Mouse (Mus musculus) small intestine, adult 2 months (tissue): ENCODE results near the gene Adcy4.

Source experiments
- CTCF ChIP-seq: fragments of 200-500 bp; IDR thresholded peaks from 2 replicates; pipeline ENCODE4 v1.5.1; 2012; ENCODE audit warnings: low read depth, mild to moderate bottlenecking, control low read depth, inconsistent platforms, low read length, moderate library complexity, mixed read lengths; ENCODE audit not compliant: insufficient replicate concordance, insufficient read length; ENCODE audit errors: extremely low read depth
- POLR2A ChIP-seq: fragments of 200-500 bp; IDR thresholded peaks from 2 replicates; pipeline ENCODE4 v1.6.1; 2012; ENCODE audit warnings: low read depth, mild to moderate bottlenecking, control low read depth, inconsistent platforms, low read length, moderate library complexity

- TF ChIP-seq CTCF (no peak), POLR2A (no peak)
These were observed 4.2 kb downstream of the Adcy4 start for GRCm38 (mm10) chr14:55779656-55780055.
